Mouse (Mus musculus): ENCODE results near the gene Cpn2. TPM values are rescaled to one million over a fixed set of nuclear protein-coding genes. Genes with fewer than 3 reads are reported as not detected.
A peak's percentile ranks its signal among the peaks of the same experiment; 100 is the strongest.

Cpn2 gene
- total and polyA plus RNA-seq, 3 experiments = not detected

DNA sequence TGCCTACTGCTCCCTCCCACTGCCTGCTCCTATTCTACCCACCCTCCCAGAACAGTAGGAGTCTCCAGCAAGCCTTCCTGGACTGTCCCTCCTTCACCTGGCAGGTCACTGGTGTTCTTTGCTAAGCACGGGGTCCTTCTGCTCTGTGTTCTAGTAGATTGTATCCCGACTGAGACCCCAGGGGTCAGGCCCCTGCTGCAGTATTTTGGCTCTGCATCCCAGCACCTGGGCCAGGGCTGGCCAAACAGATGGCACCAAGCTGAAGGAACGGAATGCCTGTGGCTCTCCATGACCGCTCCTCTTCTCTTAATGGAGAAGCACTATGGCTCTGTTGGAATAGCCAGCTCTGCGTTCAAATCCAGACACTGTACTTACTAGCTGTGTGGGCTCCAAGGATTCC is 738 bp downstream of the Cpn2 start:
- H3K27me3 ChIP-seq (replicated peaks) = no peaks in the 10 kb centered on the region
- no peaks in the 10 kb centered on the region for H3K36me3 ChIP-seq (replicated peaks in 1 of 2; ENCODE audit: control insufficient read depth in 1 of 2, insufficient read depth in 1 of 2, low read length in 1 of 2)
- no peaks in the 10 kb centered on the region for H3K79me2 ChIP-seq (replicated peaks; ENCODE audit: control insufficient read depth, extremely low read depth, insufficient read depth, poor library complexity, severe bottlenecking)
- H3K4me3 ChIP-seq (replicated peaks in 1 of 3; ENCODE audit: low read depth in 2 of 3, low read length in 2 of 3, poor library complexity in 1 of 3) = no peak overlapping the region
- H3K27ac ChIP-seq (ENCODE audit: insufficient read depth, low read depth) = no peak overlapping the region
- no peaks in the 10 kb centered on the region for H3K9me3 ChIP-seq (replicated peaks; ENCODE audit: low read length)
- DNase-seq (ENCODE audit: extremely low read depth) = no peak
- peaks cover 0 to 23% of the 10 kb centered on the region in 2 experiments; a peak in 2 of 4 replicates for H3K4me1 ChIP-seq (ENCODE audit: control insufficient read depth in 1 of 2, insufficient read depth in 2 of 2)
- TF ChIP-seq ZMIZ1 (IDR thresholded peaks at IDR 0.05; ENCODE audit: low read depth, low read length) (no peak), KAT2A (IDR thresholded peaks at IDR 0.05; ENCODE audit: insufficient replicate concordance, low read length) (no peak), NELFE (IDR thresholded peaks at IDR 0.05; ENCODE audit: low read depth, low read length) (no peak), IRF4 (IDR thresholded peaks at IDR 0.05; ENCODE audit: low read depth, low read length) (no peak), MAZ (IDR thresholded peaks at IDR 0.05; ENCODE audit: low read depth, low read length) (no peak), USF2 (conservative IDR thresholded peaks at IDR 0.05; ENCODE audit: low read depth, low read length) (no peak), RAD21 (IDR thresholded peaks at IDR 0.05; ENCODE audit: low read depth, low read length) (no peak), RCOR1 (conservative IDR thresholded peaks at IDR 0.05; ENCODE audit: low read depth, low read length) (no peak), POLR2A (IDR thresholded peaks at IDR 0.05; ENCODE audit: low read depth, low read length) (no peak), MXI1 (IDR thresholded peaks at IDR 0.05; ENCODE audit: low read depth, low read length) (no peak), JUND (conservative IDR thresholded peaks at IDR 0.05; ENCODE audit: low read depth, low read length) (no peak)
- dilution Hi-C loops (cut with MboI; ENCODE audit: extremely low pct_ligation_motif_present, extremely low pct_unique_long_range_greater_than_20kb, low sequenced_read_pairs) (no loop called here), in situ Hi-C loops (cut with MboI; ENCODE audit: low pct_ligation_motif_present, low pct_unique_long_range_greater_than_20kb, low sequenced_read_pairs) (loop anchor here (5.0 to 25.0 kb wide), 3 partner anchors 36 to 1096 kb away; no protein-coding TSS in a partner anchor)
- no peak overlapping the region for H3K9ac ChIP-seq (ENCODE audit: insufficient read depth, low read depth)
- no peak overlapping the region for H3K4me2 ChIP-seq (ENCODE audit: insufficient read depth, low read depth, poor library complexity, severe bottlenecking)

DNA sequence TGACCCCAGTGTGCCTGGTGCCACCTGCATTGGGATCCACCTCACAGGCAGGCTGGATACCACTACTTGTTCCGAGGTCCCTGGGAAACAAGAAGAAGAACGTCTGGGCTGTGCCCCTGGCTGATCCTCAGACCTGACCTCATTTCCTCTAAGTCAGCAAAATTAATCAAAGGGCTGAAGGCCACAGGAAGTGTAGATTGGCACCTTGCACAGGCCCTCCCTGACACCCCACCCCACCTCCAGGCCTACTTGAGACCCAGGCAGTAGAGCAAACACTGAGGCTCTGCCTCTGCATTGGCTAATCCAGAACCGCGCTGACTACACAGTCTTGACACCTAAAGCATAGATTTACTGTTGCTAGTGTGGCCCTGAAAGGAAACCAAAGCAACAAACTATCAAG is 1.7 kb downstream of the Cpn2 start:
- Histone ChIP-seq H3K27ac (ENCODE audit: insufficient read depth, low read depth) (no peak overlapping the region), H3K27me3 (replicated peaks) (no peaks in the 10 kb centered on the region), H3K4me3 (replicated peaks in 1 of 3; ENCODE audit: low read depth in 2 of 3, low read length in 2 of 3, poor library complexity in 1 of 3) (no peak overlapping the region), H3K4me2 (ENCODE audit: insufficient read depth, low read depth, poor library complexity, severe bottlenecking) (no peak overlapping the region), H3K4me1 (ENCODE audit: control insufficient read depth in 1 of 2, insufficient read depth in 2 of 2) (peaks cover under 1 to 14% of the 10 kb centered on the region in 2 experiments; a peak in 3 of 4 replicates), H3K79me2 (replicated peaks; ENCODE audit: control insufficient read depth, extremely low read depth, insufficient read depth, poor library complexity, severe bottlenecking) (no peaks in the 10 kb centered on the region), H3K9me3 (replicated peaks; ENCODE audit: low read length) (no peaks in the 10 kb centered on the region), H3K36me3 (replicated peaks in 1 of 2; ENCODE audit: control insufficient read depth in 1 of 2, insufficient read depth in 1 of 2, low read length in 1 of 2) (no peaks in the 10 kb centered on the region), H3K9ac (ENCODE audit: insufficient read depth, low read depth) (no peak overlapping the region)
- dilution Hi-C loops (cut with MboI; ENCODE audit: extremely low pct_ligation_motif_present, extremely low pct_unique_long_range_greater_than_20kb, low sequenced_read_pairs) = no loop called here
- TF ChIP-seq CHD1 (IDR thresholded peaks at IDR 0.05; ENCODE audit: low read depth, low read length) (no peak), MAFK (IDR thresholded peaks at IDR 0.05; ENCODE audit: insufficient replicate concordance, low read length) (0 out of 2 replicates have a peak, but pooled peaks have one; percentile 19)
- no peak for DNase-seq (ENCODE audit: extremely low read depth)
- in situ Hi-C loops (cut with MboI; ENCODE audit: low pct_ligation_motif_present, low pct_unique_long_range_greater_than_20kb, low sequenced_read_pairs) = loop anchor here (5.0 to 25.0 kb wide), 3 partner anchors 37 to 1097 kb away; no protein-coding TSS in a partner anchor

DNA sequence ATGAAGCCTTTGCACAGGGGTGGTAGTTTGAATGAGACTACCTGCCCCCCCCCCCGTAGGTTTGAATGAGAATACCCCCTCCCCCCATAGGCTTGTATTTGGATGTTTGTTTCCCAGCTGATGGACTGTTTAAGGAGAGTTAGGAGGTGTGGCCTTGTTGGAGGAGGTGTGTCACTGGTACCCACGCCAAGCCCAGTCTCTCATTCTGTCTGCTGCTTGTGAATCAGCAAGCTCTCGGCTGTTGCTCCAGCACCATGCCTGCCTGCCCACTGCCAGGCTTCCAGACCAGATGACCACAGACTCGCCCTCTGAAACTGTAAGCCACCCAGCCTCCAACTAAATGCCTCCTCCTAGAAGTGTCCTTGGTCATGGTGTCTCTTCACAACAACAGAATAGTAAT is 4.1 kb downstream of the Cpn2 start:
- in situ Hi-C loops (cut with MboI; ENCODE audit: low pct_ligation_motif_present, low pct_unique_long_range_greater_than_20kb, low sequenced_read_pairs) = loop anchor here (25.0 kb wide), 2 partner anchors 799 to 1099 kb away; no protein-coding TSS in a partner anchor
- Histone ChIP-seq H3K4me3 (replicated peaks in 1 of 3; ENCODE audit: low read depth in 2 of 3, low read length in 2 of 3, poor library complexity in 1 of 3) (no peak overlapping the region), H3K27ac (ENCODE audit: insufficient read depth, low read depth) (no peak overlapping the region), H3K9ac (ENCODE audit: insufficient read depth, low read depth) (no peak overlapping the region), H3K36me3 (replicated peaks in 1 of 2; ENCODE audit: control insufficient read depth in 1 of 2, insufficient read depth in 1 of 2, low read length in 1 of 2) (no peaks in the 10 kb centered on the region), H3K4me1 (ENCODE audit: control insufficient read depth in 1 of 2, insufficient read depth in 2 of 2) (peaks cover 3 to 11% of the 10 kb centered on the region in 2 experiments; a peak in 3 of 4 replicates), H3K79me2 (replicated peaks; ENCODE audit: control insufficient read depth, extremely low read depth, insufficient read depth, poor library complexity, severe bottlenecking) (no peaks in the 10 kb centered on the region), H3K4me2 (ENCODE audit: insufficient read depth, low read depth, poor library complexity, severe bottlenecking) (no peak overlapping the region), H3K27me3 (replicated peaks) (peaks cover 1% of the 10 kb centered on the region), H3K9me3 (replicated peaks; ENCODE audit: low read length) (no peaks in the 10 kb centered on the region)
- dilution Hi-C loops (cut with MboI; ENCODE audit: extremely low pct_ligation_motif_present, extremely low pct_unique_long_range_greater_than_20kb, low sequenced_read_pairs) = no loop called here
- TF ChIP-seq EP300 (IDR thresholded peaks at IDR 0.05; ENCODE audit: low read length) = no peak
- TF ChIP-seq IRF4 (IDR thresholded peaks at IDR 0.05; ENCODE audit: low read depth, low read length) = no peak
- no peak for TF ChIP-seq ELF1 (IDR thresholded peaks at IDR 0.05; ENCODE audit: low read depth, low read length)
- TF ChIP-seq USF2 (conservative IDR thresholded peaks at IDR 0.05; ENCODE audit: low read depth, low read length) = no peak
- TF ChIP-seq E2F4 (IDR thresholded peaks at IDR 0.05; ENCODE audit: insufficient replicate concordance, low read depth, low read length) = no peak
- no peak for TF ChIP-seq NRF1 (IDR thresholded peaks at IDR 0.05; ENCODE audit: low read depth, low read length)
- no peak for TF ChIP-seq CHD2 (IDR thresholded peaks at IDR 0.05; ENCODE audit: low read length)
- TF ChIP-seq CTCF (conservative IDR thresholded peaks at IDR 0.05 in 1 of 2, IDR thresholded peaks at IDR 0.05 in 1 of 2; ENCODE audit: low read depth in 2 of 2, low read length in 2 of 2) = no peak
- TF ChIP-seq ZKSCAN1 (IDR thresholded peaks at IDR 0.05; ENCODE audit: borderline replicate concordance, low read depth, low read length) = no peak
- TF ChIP-seq KAT2A (IDR thresholded peaks at IDR 0.05; ENCODE audit: insufficient replicate concordance, low read length) = no peak
- no peak for TF ChIP-seq RCOR1 (conservative IDR thresholded peaks at IDR 0.05; ENCODE audit: low read depth, low read length)
- TF ChIP-seq USF1 (IDR thresholded peaks at IDR 0.05; ENCODE audit: low read depth, low read length) = no peak
- no peak for TF ChIP-seq SIN3A (IDR thresholded peaks at IDR 0.05; ENCODE audit: low read length)
- TF ChIP-seq ETS1 (conservative IDR thresholded peaks at IDR 0.05; ENCODE audit: low read depth, low read length) = no peak
- TF ChIP-seq JUND (conservative IDR thresholded peaks at IDR 0.05; ENCODE audit: low read depth, low read length) = no peak
- no peak for TF ChIP-seq RAD21 (IDR thresholded peaks at IDR 0.05; ENCODE audit: low read depth, low read length)
- TF ChIP-seq ZMIZ1 (IDR thresholded peaks at IDR 0.05; ENCODE audit: low read depth, low read length) = no peak
- no peak for TF ChIP-seq TBP (conservative IDR thresholded peaks at IDR 0.05; ENCODE audit: low read depth, low read length)
- DNase-seq (ENCODE audit: extremely low read depth) = no peak
